Mouse (Mus musculus) CH12.LX (cell line): ENCODE data around the gene Irf2. TPM values are rescaled to one million over a fixed set of nuclear protein-coding genes. Genes with fewer than 3 reads are reported as not detected.

Experiments used
- DNase-seq: peaks from one replicate; pipeline ENCODE4 v3.0.0-alpha.2; 2013; ENCODE audit errors: extremely low read depth
- H3K27ac ChIP-seq: 2 replicates; pipeline ENCODE4 v1.5.1; 2012; ENCODE audit warnings: low read depth, mild to moderate bottlenecking, control low read depth, moderate library complexity; ENCODE audit not compliant: insufficient read depth
- H3K27me3 ChIP-seq: replicated peaks from 2 replicates; pipeline ENCODE3; 2012; ENCODE audit warnings: inconsistent platforms
- H3K36me3 ChIP-seq, 2 experiments: replicated peaks in 1 of 2; 2 replicates each; pipeline versions ENCODE3 to v1.6.1; 2012; ENCODE audit warnings: inconsistent platforms in 1 of 2, low read length in 1 of 2, mild to moderate bottlenecking in 1 of 2, mixed read lengths in 1 of 2, moderate library complexity in 1 of 2; ENCODE audit not compliant: control insufficient read depth in 1 of 2, insufficient read depth in 1 of 2
- H3K4me1 ChIP-seq, 2 experiments: 2 replicates each; pipeline ENCODE4 v1.6.1; 2012; ENCODE audit warnings: inconsistent platforms in 1 of 2, moderate library complexity in 1 of 2; ENCODE audit not compliant: insufficient read depth in 2 of 2, control insufficient read depth in 1 of 2
- H3K4me2 ChIP-seq: 2 replicates; pipeline ENCODE4 v1.6.1; 2012; ENCODE audit warnings: low read depth, mild to moderate bottlenecking, control low read depth; ENCODE audit not compliant: poor library complexity, insufficient read depth, severe bottlenecking
- H3K4me3 ChIP-seq, 3 experiments: fragments of 150-350 bp in 1 of 3; sonication (generic) in 1 of 3; replicated peaks in 1 of 3; 2 replicates each; pipeline versions ENCODE3 to v1.5.1; 2011 to 2012; ENCODE audit warnings: low read depth in 2 of 3, low read length in 2 of 3, mild to moderate bottlenecking in 2 of 3, moderate library complexity in 2 of 3, control low read depth in 1 of 3, improper control_type of control experiment in 1 of 3, inconsistent platforms in 1 of 3, mixed read lengths in 1 of 3; ENCODE audit not compliant: poor library complexity in 1 of 3
- H3K79me2 ChIP-seq: replicated peaks from 2 replicates; pipeline ENCODE4 v1.6.1; 2012; ENCODE audit warnings: mild to moderate bottlenecking, moderate library complexity; ENCODE audit not compliant: control insufficient read depth, poor library complexity, insufficient read depth, severe bottlenecking; ENCODE audit errors: extremely low read depth
- H3K9ac ChIP-seq: 2 replicates; pipeline ENCODE4 v1.6.1; 2012; ENCODE audit warnings: low read depth, mild to moderate bottlenecking, control low read depth, moderate library complexity; ENCODE audit not compliant: insufficient read depth
- H3K9me3 ChIP-seq: replicated peaks from 2 replicates; pipeline ENCODE3; 2012; ENCODE audit warnings: low read length, inconsistent platforms, mixed read lengths
- BHLHE40 ChIP-seq: IDR thresholded peaks from 2 replicates; pipeline ENCODE4 v1.6.1; 2011; ENCODE audit warnings: mild to moderate bottlenecking, low read depth, low read length, improper control_type of control experiment
- CTCF ChIP-seq, 2 experiments: IDR thresholded peaks in 1 of 2; conservative IDR thresholded peaks in 1 of 2; 2 replicates each; pipeline ENCODE4 v1.5.1; 2011 to 2012; ENCODE audit warnings: low read depth in 2 of 2, low read length in 2 of 2, improper control_type of control experiment in 1 of 2, inconsistent platforms in 1 of 2, mild to moderate bottlenecking in 1 of 2, moderate library complexity in 1 of 2
- ELF1 ChIP-seq: IDR thresholded peaks from 2 replicates; pipeline ENCODE4 v1.6.1; 2014; ENCODE audit warnings: low read depth, mild to moderate bottlenecking, inconsistent platforms, low read length, improper control_type of control experiment
- EP300 ChIP-seq: IDR thresholded peaks from 2 replicates; pipeline ENCODE4 v1.6.1; 2011; ENCODE audit warnings: low read length, improper control_type of control experiment
- ETS1 ChIP-seq: conservative IDR thresholded peaks from 2 replicates; pipeline ENCODE4 v1.6.1; 2012; ENCODE audit warnings: low read depth, mild to moderate bottlenecking, inconsistent platforms, low read length, improper control_type of control experiment, moderate library complexity
- HCFC1 ChIP-seq: IDR thresholded peaks from 2 replicates; pipeline ENCODE4 v1.6.1; 2012; ENCODE audit warnings: low read depth, mild to moderate bottlenecking, inconsistent platforms, low read length, improper control_type of control experiment
- IRF4 ChIP-seq: IDR thresholded peaks from 2 replicates; pipeline ENCODE4 v1.6.1; 2014; ENCODE audit warnings: low read depth, mild to moderate bottlenecking, inconsistent platforms, low read length, improper control_type of control experiment
- JUND ChIP-seq: conservative IDR thresholded peaks from 2 replicates; pipeline ENCODE4 v1.6.1; 2011; ENCODE audit warnings: low read depth, low read length, improper control_type of control experiment
- KAT2A ChIP-seq: IDR thresholded peaks from 2 replicates; pipeline ENCODE4 v1.6.1; 2012; ENCODE audit warnings: low read length, improper control_type of control experiment, inconsistent platforms; ENCODE audit not compliant: insufficient replicate concordance
- MAFK ChIP-seq: IDR thresholded peaks from 2 replicates; pipeline ENCODE4 v1.6.1; 2011; ENCODE audit warnings: low read length, improper control_type of control experiment; ENCODE audit not compliant: insufficient replicate concordance
- MAZ ChIP-seq: IDR thresholded peaks from 2 replicates; pipeline ENCODE4 v1.6.1; 2012; ENCODE audit warnings: low read depth, mild to moderate bottlenecking, inconsistent platforms, low read length, improper control_type of control experiment, moderate library complexity
- MEF2A ChIP-seq: IDR thresholded peaks from 2 replicates; pipeline ENCODE4 v1.6.1; 2014; ENCODE audit warnings: low read depth, mild to moderate bottlenecking, inconsistent platforms, low read length, improper control_type of control experiment, borderline replicate concordance
- NELFE ChIP-seq: IDR thresholded peaks from 2 replicates; pipeline ENCODE4 v1.6.1; 2011; ENCODE audit warnings: low read depth, low read length, improper control_type of control experiment
- POLR2AphosphoS2 ChIP-seq: IDR thresholded peaks from 2 replicates; pipeline ENCODE4 v1.6.1; 2011; ENCODE audit warnings: low read depth, low read length, improper control_type of control experiment
- RAD21 ChIP-seq: IDR thresholded peaks from 2 replicates; pipeline ENCODE4 v1.6.1; 2011; ENCODE audit warnings: low read depth, mild to moderate bottlenecking, low read length, improper control_type of control experiment, moderate library complexity
- SIN3A ChIP-seq: IDR thresholded peaks from 2 replicates; pipeline ENCODE4 v1.6.1; 2012; ENCODE audit warnings: low read length, improper control_type of control experiment, inconsistent platforms
- SMC3 ChIP-seq: IDR thresholded peaks from 2 replicates; pipeline ENCODE4 v1.6.1; 2011; ENCODE audit warnings: low read depth, low read length, improper control_type of control experiment
- TCF12 ChIP-seq: IDR thresholded peaks from 2 replicates; pipeline ENCODE4 v1.6.1; 2014; ENCODE audit warnings: low read depth, mild to moderate bottlenecking, inconsistent platforms, low read length, improper control_type of control experiment
- UBTF ChIP-seq: IDR thresholded peaks from 2 replicates; pipeline ENCODE4 v1.6.1; 2012; ENCODE audit warnings: low read depth, mild to moderate bottlenecking, inconsistent platforms, low read length, improper control_type of control experiment, moderate library complexity
- USF1 ChIP-seq: IDR thresholded peaks from 2 replicates; pipeline ENCODE4 v1.6.1; 2014; ENCODE audit warnings: low read depth, mild to moderate bottlenecking, inconsistent platforms, low read length, improper control_type of control experiment
- USF2 ChIP-seq: conservative IDR thresholded peaks from 2 replicates; pipeline ENCODE4 v1.6.1; 2011; ENCODE audit warnings: low read depth, low read length, improper control_type of control experiment
- ZC3H11A ChIP-seq: IDR thresholded peaks from 2 replicates; pipeline ENCODE4 v1.6.1; 2012; ENCODE audit warnings: low read depth, mild to moderate bottlenecking, inconsistent platforms, low read length, improper control_type of control experiment
- ZKSCAN1 ChIP-seq: IDR thresholded peaks from 2 replicates; pipeline ENCODE4 v1.6.1; 2012; ENCODE audit warnings: low read depth, inconsistent platforms, low read length, improper control_type of control experiment, borderline replicate concordance
- ZMIZ1 ChIP-seq: IDR thresholded peaks from 2 replicates; pipeline ENCODE4 v1.6.1; 2012; ENCODE audit warnings: low read depth, mild to moderate bottlenecking, inconsistent platforms, low read length, improper control_type of control experiment
- ZNF384 ChIP-seq: IDR thresholded peaks from 2 replicates; pipeline ENCODE4 v1.6.1; 2012; ENCODE audit warnings: low read depth, low read length, improper control_type of control experiment, inconsistent platforms
- dilution Hi-C: fragments of 300-500 bp; cut with MboI; formaldehyde crosslinking; loops from 2 replicates; pipeline ENCODE4 v1.14.3; 2020; ENCODE audit warnings: low sequenced_read_pairs; ENCODE audit not compliant: extremely low pct_unique_long_range_greater_than_20kb, extremely low pct_ligation_motif_present
- in situ Hi-C: fragments of 300-500 bp; cut with MboI; formaldehyde crosslinking; loops from 3 replicates; pipeline ENCODE4 v1.14.3; 2019; ENCODE audit warnings: low sequenced_read_pairs, low pct_ligation_motif_present, low pct_unique_long_range_greater_than_20kb, mixed read lengths
- polyA plus RNA-seq: library from polyadenylated mRNA; unstranded; fragments of >175 nt; gene quantifications from 2 replicates; pipeline ENCODE4 v1.2.1, GENCODE M21; 2012; ENCODE audit warnings: low read depth; ENCODE audit not compliant: insufficient read length
- total RNA-seq, 2 experiments: library from RNA; depleted of rRNA; stranded (reverse); fragments of 300-350 nt in 1 of 2; fragments of >200 nt in 1 of 2; gene quantifications; 2 replicates each; pipeline ENCODE4 v1.2.3; 2012 to 2014

Gene Irf2
- total and polyA plus RNA-seq, 3 experiments, result 7.1 to 37.4 (median 10.2) TPM

- Histone ChIP-seq H3K4me3 (no peak overlapping the region), H3K4me1 (peaks cover 2 to 7% of the 10 kb centered on the region in 2 experiments; a peak in 3 of 4 replicates), H3K27ac (no peak overlapping the region), H3K4me2 (no peak overlapping the region), H3K9me3 (no peaks in the 10 kb centered on the region), H3K79me2 (no peaks in the 10 kb centered on the region), H3K9ac (no peak overlapping the region), H3K27me3 (no peaks in the 10 kb centered on the region), H3K36me3 (no peaks in the 10 kb centered on the region)
- no peak for TF ChIP-seq IRF4
- no peak for TF ChIP-seq EP300
- no peak for TF ChIP-seq USF2
- TF ChIP-seq POLR2AphosphoS2, result no peak
- TF ChIP-seq ZMIZ1, result no peak
- TF ChIP-seq SIN3A, result no peak
- TF ChIP-seq UBTF, result no peak
- no peak for TF ChIP-seq MAZ
- no peak for TF ChIP-seq NELFE
- no peak for TF ChIP-seq ZC3H11A
- no peak for TF ChIP-seq BHLHE40
- no peak for TF ChIP-seq USF1
- no peak for TF ChIP-seq MAFK
- TF ChIP-seq ELF1, result no peak
- TF ChIP-seq ZKSCAN1, result no peak
- no peak for TF ChIP-seq KAT2A
- no peak for TF ChIP-seq TCF12
- DNase-seq, result no peak
- in situ Hi-C loops, result no loop called here
- dilution Hi-C loops, result no loop called here
Measured at GRCm38 (mm10) chr8:46875615-46876293, 136.2 kb downstream of the Irf2 start.

- H3K79me2 ChIP-seq, result no peaks in the 10 kb centered on the region
- H3K4me3 ChIP-seq, result no peak overlapping the region
- in situ Hi-C loops, result no loop called here
- TF ChIP-seq BHLHE40 (peak; percentile 73), JUND (no peak), SMC3 (no peak), HCFC1 (no peak), KAT2A (no peak), CTCF (conservative IDR thresholded peaks at IDR 0.05 in 1 of 2, IDR thresholded peaks at IDR 0.05 in 1 of 2; ENCODE audit: low read depth in 2 of 2, low read length in 2 of 2) (no peak), RAD21 (no peak), MAZ (no peak), USF1 (no peak), ZKSCAN1 (no peak), ZNF384 (no peak), ELF1 (peak; percentile 51), ETS1 (no peak), POLR2AphosphoS2 (no peak), USF2 (peak; percentile 23; the same call in 1 of the 2 replicates), ZMIZ1 (no peak), TCF12 (no peak), MEF2A (no peak)
- peaks cover 5 to 22% of the 10 kb centered on the region in 2 experiments; a peak in 3 of 4 replicates for H3K4me1 ChIP-seq
- H3K9me3 ChIP-seq, result no peaks in the 10 kb centered on the region
- peak overlapping the region; percentile 46; the same call in 1 of the 2 replicates for H3K4me2 ChIP-seq
- no peak overlapping the region for H3K27ac ChIP-seq
- dilution Hi-C loops, result no loop called here
- no peaks in the 10 kb centered on the region for H3K27me3 ChIP-seq
- H3K36me3 ChIP-seq, result no peaks in the 10 kb centered on the region
- no peak for DNase-seq
- H3K9ac ChIP-seq, result peak overlapping the region; percentile 61; the same call in 1 of the 2 replicates
Measured at GRCm38 (mm10) chr8:46881348-46881747, 141.8 kb downstream of the Irf2 start.
